Mouse (Mus musculus) testis, adult 2 months (tissue): ENCODE results near the gene Tyw1.

Experiments used
- CTCF ChIP-seq: fragments of 200-500 bp; IDR thresholded peaks from 2 replicates; pipeline ENCODE4 v1.5.1; 2012; ENCODE audit warnings: low read depth, mild to moderate bottlenecking, inconsistent platforms, low read length, moderate library complexity; ENCODE audit not compliant: control insufficient read depth, insufficient read depth, insufficient replicate concordance
- POLR2A ChIP-seq: fragments of 200-500 bp; IDR thresholded peaks from 2 replicates; pipeline ENCODE4 v1.6.1; 2012; ENCODE audit warnings: low read depth, mild to moderate bottlenecking, inconsistent platforms, low read length, moderate library complexity; ENCODE audit not compliant: control insufficient read depth

DNA sequence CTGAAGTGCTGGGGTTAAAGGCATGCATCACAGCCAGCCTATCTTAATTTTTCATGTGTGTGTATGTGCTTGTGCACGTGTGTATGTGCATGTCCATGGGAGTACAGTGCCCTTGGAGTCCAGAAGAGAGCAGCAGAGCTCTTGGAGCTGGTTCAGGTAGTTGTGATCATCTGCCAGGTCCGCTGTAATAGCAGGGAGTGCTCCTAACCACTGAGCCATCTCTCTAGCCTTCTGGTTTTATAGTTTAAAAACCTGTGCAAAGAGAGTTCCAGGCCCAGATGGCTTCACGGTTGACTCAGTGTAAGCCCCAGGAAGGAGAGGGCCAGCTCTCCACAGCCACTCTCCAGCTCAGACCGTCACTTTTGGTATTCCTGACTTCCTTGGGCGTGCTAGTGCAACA is 64.4 kb downstream of the Tyw1 start:
- TF ChIP-seq POLR2A (no peak), CTCF (no peak)
